Mouse (Mus musculus): ENCODE data around the gene Pramef17.
"Not testable (repeated sequence)": the region's sequence is repeated elsewhere in the genome, so short reads cannot be mapped to it uniquely, and the experiment has no call there.

DNA sequence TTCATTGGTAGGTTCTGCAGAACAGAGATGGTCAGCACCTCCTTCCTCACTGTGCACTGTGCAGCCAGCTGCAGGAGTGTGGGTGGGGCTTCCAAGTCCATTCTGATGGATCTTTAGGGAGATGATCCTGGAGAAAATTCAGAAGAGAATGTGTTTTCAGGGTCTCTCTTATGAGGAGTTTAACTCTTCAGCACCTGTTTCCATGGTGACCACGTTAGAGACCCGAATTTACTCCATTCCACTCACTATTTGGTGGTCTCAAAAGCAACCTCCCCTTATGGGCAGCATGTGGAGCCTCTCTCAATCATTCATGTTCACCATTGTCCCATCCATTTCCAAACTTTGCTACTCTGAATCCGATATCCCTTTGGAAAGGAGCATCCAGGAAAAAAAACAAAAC, at the start of gene Pramef17:
- not testable (repeated sequence) for TF ChIP-seq MAFK (IDR thresholded peaks at IDR 0.05; ENCODE audit: insufficient read depth, low read depth, low read length); ZC3H11A (IDR thresholded peaks at IDR 0.05; ENCODE audit: borderline replicate concordance, low read depth, low read length); CHD2 (IDR thresholded peaks at IDR 0.05; ENCODE audit: low read depth, low read length); HCFC1 (IDR thresholded peaks at IDR 0.05; ENCODE audit: borderline replicate concordance, insufficient read depth, low read length); ZNF384 (IDR thresholded peaks at IDR 0.05; ENCODE audit: low read depth, low read length)

All from ES-E14 (cell line).